Mouse (Mus musculus): ENCODE data around the gene Arhgap29. TPM values are rescaled to one million over a fixed set of nuclear protein-coding genes. Genes with fewer than 3 reads are reported as not detected.

Arhgap29 gene
- polyA plus RNA-seq, 1 experiment from 2014 or later: 75.2 TPM

DNA sequence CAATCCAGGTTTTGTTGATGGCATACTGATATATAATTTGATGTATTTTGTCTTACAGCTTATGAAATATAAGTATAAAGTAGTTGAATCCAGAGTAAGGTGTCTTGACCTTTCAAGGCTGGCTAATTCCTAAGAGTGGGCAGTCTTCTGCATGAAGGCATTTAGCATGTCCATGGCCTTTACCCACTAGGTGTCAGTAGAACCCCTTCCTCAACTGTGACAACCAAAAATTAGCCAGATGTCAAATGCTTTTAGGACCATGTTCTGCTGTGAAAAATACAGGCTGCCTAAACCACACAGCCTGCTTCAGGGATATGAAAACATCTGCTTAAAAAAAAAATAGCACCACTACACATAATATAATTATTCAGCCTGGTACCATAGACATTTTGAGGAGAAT lies 11.8 kb downstream of the Arhgap29 start:
- Histone ChIP-seq H3K4me2 (ENCODE audit: low read depth, low read length) (no peak overlapping the region), H3K9ac (ENCODE audit: low read depth, low read length) (no peak overlapping the region), H3K36me3 (ENCODE audit: control insufficient read depth, insufficient read depth, low read length) (no peaks in the 10 kb centered on the region), H3K4me3 (ENCODE audit: low read depth, low read length) (no peak overlapping the region), H3K9me3 (ENCODE audit: control insufficient read depth, low read length) (no peaks in the 10 kb centered on the region), H3K27ac (replicated peaks; ENCODE audit: low read depth, low read length) (no peak overlapping the region), H3K27me3 (replicated peaks; ENCODE audit: control insufficient read depth, insufficient read depth, low read length) (no peaks in the 10 kb centered on the region), H3K4me1 (ENCODE audit: control insufficient read depth, insufficient read depth, low read length) (no peaks in the 10 kb centered on the region; the same call in 1 of the 2 replicates)
- ATAC-seq (ENCODE audit: low read depth): no peak
- peak; percentile 82 for DNase-seq (ENCODE audit: low spot score)

DNA sequence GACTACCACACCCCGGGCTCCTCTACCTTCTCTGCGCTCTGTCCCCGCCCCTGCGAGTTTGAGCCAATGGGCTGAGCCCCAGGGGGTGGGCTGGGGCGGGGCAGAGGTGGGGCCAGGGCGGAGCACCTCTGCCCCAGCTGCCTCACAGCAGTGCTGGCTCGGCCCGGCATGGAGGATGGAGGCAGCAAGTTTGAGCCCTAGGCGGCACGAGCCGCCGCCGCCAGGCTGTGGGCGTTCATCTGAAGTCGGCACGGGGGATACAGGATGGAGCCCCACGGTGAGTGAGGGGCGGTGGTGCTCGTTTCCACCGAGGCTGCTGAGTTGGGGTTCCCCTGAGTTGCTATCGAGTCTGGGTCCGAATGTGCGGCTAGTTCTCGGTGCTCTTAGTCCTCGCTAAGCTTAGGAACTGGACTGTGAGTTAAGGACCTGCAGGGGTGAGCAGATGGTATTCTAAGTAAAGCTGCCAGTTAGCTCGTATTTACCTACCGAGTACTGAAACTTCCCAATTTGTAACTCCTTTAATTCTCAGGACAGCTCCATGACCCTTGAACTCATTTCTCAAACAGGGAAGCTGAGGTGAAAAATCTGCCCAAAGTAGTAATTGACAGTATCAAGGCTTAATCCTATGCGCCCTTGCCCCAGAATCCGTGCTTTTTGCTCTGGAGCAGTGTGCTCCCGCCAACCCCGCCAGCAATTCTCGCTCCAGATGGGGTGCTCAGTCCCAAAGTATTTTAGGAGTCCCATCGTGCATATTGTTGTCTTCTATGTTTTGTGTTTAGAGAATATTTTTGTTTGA lies 15.5 kb downstream of the Arhgap29 start:
- DNase-seq (ENCODE audit: low spot score): peak; percentile 95
- peak overlapping the region; percentile 52 for H3K4me3 ChIP-seq (ENCODE audit: low read depth, low read length)
- WGBS: 2% methylated on average over 30 of the region's 33 CpGs
- no peaks in the 10 kb centered on the region; the same call in 1 of the 2 replicates for H3K4me1 ChIP-seq (ENCODE audit: control insufficient read depth, insufficient read depth, low read length)
- ATAC-seq (ENCODE audit: low read depth): peak; percentile 100
- no peaks in the 10 kb centered on the region for H3K9me3 ChIP-seq (ENCODE audit: control insufficient read depth, low read length)
- H3K9ac ChIP-seq (ENCODE audit: low read depth, low read length): peak overlapping the region; percentile 64
- H3K27ac ChIP-seq (replicated peaks; ENCODE audit: low read depth, low read length): 0 out of 2 replicates have a peak overlapping the region, but pooled peaks have one; percentile 31
- peak overlapping the region; percentile 75 for H3K4me2 ChIP-seq (ENCODE audit: low read depth, low read length)
- no peaks in the 10 kb centered on the region for H3K36me3 ChIP-seq (ENCODE audit: control insufficient read depth, insufficient read depth, low read length)
- H3K27me3 ChIP-seq (replicated peaks; ENCODE audit: control insufficient read depth, insufficient read depth, low read length): no peaks in the 10 kb centered on the region

DNA sequence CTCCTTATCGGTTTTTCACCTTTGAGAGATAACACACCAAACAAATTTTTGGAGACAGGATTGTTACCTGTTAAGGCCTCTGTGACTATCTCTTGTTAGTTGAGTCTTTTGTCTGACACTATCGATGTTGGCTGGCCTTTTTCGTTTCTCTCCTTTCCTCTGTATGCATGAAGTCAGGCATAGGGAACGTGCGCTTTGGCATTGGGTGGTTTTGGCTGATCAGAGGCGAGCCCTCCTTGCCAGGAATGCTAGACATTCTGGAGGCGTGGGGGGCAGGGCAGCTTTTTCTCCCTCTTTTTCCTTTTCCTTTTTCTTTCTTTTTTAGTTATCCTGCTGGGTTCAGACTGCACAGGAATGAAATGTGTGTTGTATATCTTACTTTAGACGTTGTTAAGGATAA lies 16.3 kb downstream of the Arhgap29 start:
- Histone ChIP-seq H3K4me3 (ENCODE audit: low read depth, low read length) (peak overlapping the region; percentile 52), H3K27me3 (replicated peaks; ENCODE audit: control insufficient read depth, insufficient read depth, low read length) (no peaks in the 10 kb centered on the region), H3K4me2 (ENCODE audit: low read depth, low read length) (peak overlapping the region; percentile 75), H3K4me1 (ENCODE audit: control insufficient read depth, insufficient read depth, low read length) (no peaks in the 10 kb centered on the region; the same call in 1 of the 2 replicates), H3K9ac (ENCODE audit: low read depth, low read length) (peak overlapping the region; percentile 64), H3K9me3 (ENCODE audit: control insufficient read depth, low read length) (no peaks in the 10 kb centered on the region), H3K27ac (replicated peaks; ENCODE audit: low read depth, low read length) (peak overlapping the region; percentile 19; the same call in 1 of the 2 replicates), H3K36me3 (ENCODE audit: control insufficient read depth, insufficient read depth, low read length) (no peaks in the 10 kb centered on the region)
- 3% methylated on average over 8 of the region's 8 CpGs for WGBS
- peak; percentile 64 for DNase-seq (ENCODE audit: low spot score)
- no peak for ATAC-seq (ENCODE audit: low read depth)

DNA sequence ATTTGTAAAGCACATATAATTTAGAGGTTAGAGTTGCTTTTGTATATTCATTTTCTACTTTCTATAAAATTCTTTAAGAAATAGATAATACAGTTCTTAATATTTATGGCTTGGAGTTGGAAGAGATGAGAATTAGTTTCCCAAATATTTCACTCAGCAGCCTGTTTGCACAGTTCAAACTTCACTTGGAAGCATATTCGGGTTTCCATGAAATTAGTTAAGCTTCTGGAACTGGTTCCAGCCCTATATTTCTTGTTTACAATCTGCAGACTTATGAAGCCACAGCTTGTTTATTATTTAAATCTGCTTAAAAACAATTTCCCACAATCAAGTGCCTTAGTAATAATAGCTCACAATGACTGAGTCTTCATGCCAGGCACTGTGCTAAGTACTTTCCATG lies 17.1 kb downstream of the Arhgap29 start:
- Histone ChIP-seq H3K4me2 (ENCODE audit: low read depth, low read length) (peak overlapping the region; percentile 75), H3K27me3 (replicated peaks; ENCODE audit: control insufficient read depth, insufficient read depth, low read length) (no peaks in the 10 kb centered on the region), H3K27ac (replicated peaks; ENCODE audit: low read depth, low read length) (no peak overlapping the region), H3K9me3 (ENCODE audit: control insufficient read depth, low read length) (no peaks in the 10 kb centered on the region), H3K36me3 (ENCODE audit: control insufficient read depth, insufficient read depth, low read length) (no peaks in the 10 kb centered on the region), H3K4me3 (ENCODE audit: low read depth, low read length) (peak overlapping the region; percentile 52), H3K9ac (ENCODE audit: low read depth, low read length) (peak overlapping the region; percentile 64), H3K4me1 (ENCODE audit: control insufficient read depth, insufficient read depth, low read length) (no peaks in the 10 kb centered on the region; the same call in 1 of the 2 replicates)
- ATAC-seq (ENCODE audit: low read depth): no peak
- 40% methylated on average over 1 of the region's 1 CpGs for WGBS
- no peak for DNase-seq (ENCODE audit: low spot score)

DNA sequence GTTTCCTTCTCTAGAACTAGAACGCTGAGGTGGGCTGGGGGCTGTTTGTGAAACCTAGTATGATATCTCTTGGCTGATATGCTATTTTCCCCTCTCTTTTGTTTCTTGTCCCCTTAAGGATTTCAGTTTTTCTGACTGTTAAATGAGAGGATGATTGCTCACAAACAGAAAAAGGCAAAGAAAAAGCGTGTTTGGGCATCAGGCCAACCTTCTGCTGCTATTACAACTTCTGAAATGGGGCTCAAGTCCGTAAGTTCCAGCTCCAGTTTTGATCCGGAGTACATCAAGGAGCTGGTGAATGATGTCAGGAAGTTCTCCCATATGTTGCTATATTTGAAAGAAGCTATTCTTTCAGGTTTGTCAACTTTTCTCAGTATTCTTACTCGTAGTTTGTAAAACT lies 21.4 kb downstream of the Arhgap29 start:
- Histone ChIP-seq H3K4me1 (ENCODE audit: control insufficient read depth, insufficient read depth, low read length) (peaks cover 4% of the 10 kb centered on the region), H3K9ac (ENCODE audit: low read depth, low read length) (peak overlapping the region; percentile 15; the same call in 1 of the 2 replicates), H3K27me3 (replicated peaks; ENCODE audit: control insufficient read depth, insufficient read depth, low read length) (no peaks in the 10 kb centered on the region), H3K9me3 (ENCODE audit: control insufficient read depth, low read length) (no peaks in the 10 kb centered on the region), H3K4me2 (ENCODE audit: low read depth, low read length) (peak overlapping the region; percentile 21; the same call in 1 of the 2 replicates), H3K36me3 (ENCODE audit: control insufficient read depth, insufficient read depth, low read length) (no peaks in the 10 kb centered on the region), H3K27ac (replicated peaks; ENCODE audit: low read depth, low read length) (no peak overlapping the region), H3K4me3 (ENCODE audit: low read depth, low read length) (no peak overlapping the region)
- DNase-seq (ENCODE audit: low spot score) (peak; percentile 37), ATAC-seq (ENCODE audit: low read depth) (no peak)
- 46% methylated on average over 5 of the region's 5 CpGs for WGBS

DNA sequence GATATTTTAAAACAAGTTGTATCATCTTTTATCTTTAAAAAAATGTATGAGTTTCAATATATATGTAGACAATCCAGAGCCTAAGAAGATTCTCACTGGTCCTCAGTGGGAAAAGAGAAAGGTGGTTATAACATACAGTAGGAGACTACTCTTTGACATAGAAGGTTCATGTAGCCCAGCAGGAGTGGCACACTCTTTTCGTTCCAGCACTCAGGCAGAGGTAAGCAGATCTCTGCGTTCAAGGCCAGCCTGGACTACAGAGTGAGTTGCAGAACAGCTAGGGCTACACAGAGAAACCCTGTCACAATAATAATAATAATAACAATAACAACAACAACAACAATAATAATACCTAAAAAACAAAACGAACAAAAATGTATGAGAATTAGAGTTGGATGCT lies 23.0 kb downstream of the Arhgap29 start:
- ATAC-seq (ENCODE audit: low read depth): no peak
- peaks cover 4% of the 10 kb centered on the region; the same call in 1 of the 2 replicates for H3K4me1 ChIP-seq (ENCODE audit: control insufficient read depth, insufficient read depth, low read length)
- no peak overlapping the region for H3K4me2 ChIP-seq (ENCODE audit: low read depth, low read length)
- 90% methylated on average over 3 of the region's 3 CpGs for WGBS
- DNase-seq (ENCODE audit: low spot score): no peak
- no peak overlapping the region for H3K9ac ChIP-seq (ENCODE audit: low read depth, low read length)
- H3K36me3 ChIP-seq (ENCODE audit: control insufficient read depth, insufficient read depth, low read length): no peaks in the 10 kb centered on the region
- no peak overlapping the region for H3K27ac ChIP-seq (replicated peaks; ENCODE audit: low read depth, low read length)
- H3K4me3 ChIP-seq (ENCODE audit: low read depth, low read length): no peak overlapping the region
- H3K27me3 ChIP-seq (replicated peaks; ENCODE audit: control insufficient read depth, insufficient read depth, low read length): no peaks in the 10 kb centered on the region
- no peaks in the 10 kb centered on the region for H3K9me3 ChIP-seq (ENCODE audit: control insufficient read depth, low read length)

DNA sequence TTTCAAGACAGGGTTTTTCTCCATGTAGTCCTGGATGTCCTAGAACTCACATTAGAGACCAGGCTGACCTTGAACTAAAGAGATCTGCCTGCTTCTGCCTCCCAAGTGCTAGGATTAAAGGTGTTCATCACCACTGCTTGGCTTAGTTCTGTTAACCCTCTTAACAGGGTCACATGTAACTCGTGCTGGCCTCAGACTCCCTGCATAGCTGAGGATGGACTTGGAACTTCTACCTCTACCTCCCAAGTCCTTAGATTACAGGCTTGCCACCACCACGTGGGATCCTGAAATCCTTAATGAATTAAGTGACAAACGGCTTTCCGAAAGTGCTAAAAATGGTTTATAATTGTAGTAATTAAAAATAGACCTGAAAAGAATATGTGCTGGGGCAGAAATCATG lies 29.0 kb downstream of the Arhgap29 start:
- no peak overlapping the region for H3K4me3 ChIP-seq (ENCODE audit: low read depth, low read length)
- DNase-seq (ENCODE audit: low spot score) (no peak), ATAC-seq (ENCODE audit: low read depth) (no peak)
- peaks cover 14% of the 10 kb centered on the region for H3K36me3 ChIP-seq (ENCODE audit: control insufficient read depth, insufficient read depth, low read length)
- no peaks in the 10 kb centered on the region for H3K9me3 ChIP-seq (ENCODE audit: control insufficient read depth, low read length)
- 89% methylated on average over 4 of the region's 4 CpGs for WGBS
- H3K27me3 ChIP-seq (replicated peaks; ENCODE audit: control insufficient read depth, insufficient read depth, low read length): no peaks in the 10 kb centered on the region
- H3K9ac ChIP-seq (ENCODE audit: low read depth, low read length): no peak overlapping the region
- no peak overlapping the region for H3K27ac ChIP-seq (replicated peaks; ENCODE audit: low read depth, low read length)
- no peak overlapping the region for H3K4me2 ChIP-seq (ENCODE audit: low read depth, low read length)
- H3K4me1 ChIP-seq (ENCODE audit: control insufficient read depth, insufficient read depth, low read length): peaks cover 4% of the 10 kb centered on the region; the same call in 1 of the 2 replicates

DNA sequence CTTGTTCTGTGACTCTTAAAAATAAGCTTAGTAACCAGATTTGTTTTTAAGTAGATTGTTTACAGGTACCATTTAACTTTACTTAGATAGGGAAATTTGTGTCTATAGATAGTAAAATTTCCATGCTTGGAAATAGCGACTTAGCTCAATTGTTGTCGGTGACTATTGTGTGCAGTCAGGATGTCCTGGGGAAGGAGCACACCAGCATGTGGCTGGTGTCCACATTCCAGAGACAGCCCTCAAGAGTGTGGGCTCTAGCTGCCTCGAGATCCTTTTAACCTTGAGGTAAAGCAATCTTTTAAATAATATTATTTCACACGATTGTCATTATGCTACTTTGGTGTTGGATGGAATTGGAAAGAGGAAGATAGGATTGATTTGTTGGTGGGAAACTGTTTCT lies 30.1 kb downstream of the Arhgap29 start:
- DNase-seq (ENCODE audit: low spot score) (no peak), ATAC-seq (ENCODE audit: low read depth) (no peak)
- no peak overlapping the region for H3K27ac ChIP-seq (replicated peaks; ENCODE audit: low read depth, low read length)
- H3K27me3 ChIP-seq (replicated peaks; ENCODE audit: control insufficient read depth, insufficient read depth, low read length): no peaks in the 10 kb centered on the region
- H3K4me2 ChIP-seq (ENCODE audit: low read depth, low read length): no peak overlapping the region
- 69% methylated on average over 4 of the region's 4 CpGs for WGBS
- no peak overlapping the region for H3K9ac ChIP-seq (ENCODE audit: low read depth, low read length)
- H3K4me1 ChIP-seq (ENCODE audit: control insufficient read depth, insufficient read depth, low read length): peaks cover 4% of the 10 kb centered on the region; the same call in 1 of the 2 replicates
- no peaks in the 10 kb centered on the region for H3K9me3 ChIP-seq (ENCODE audit: control insufficient read depth, low read length)
- peaks cover 14% of the 10 kb centered on the region for H3K36me3 ChIP-seq (ENCODE audit: control insufficient read depth, insufficient read depth, low read length)
- H3K4me3 ChIP-seq (ENCODE audit: low read depth, low read length): no peak overlapping the region

DNA sequence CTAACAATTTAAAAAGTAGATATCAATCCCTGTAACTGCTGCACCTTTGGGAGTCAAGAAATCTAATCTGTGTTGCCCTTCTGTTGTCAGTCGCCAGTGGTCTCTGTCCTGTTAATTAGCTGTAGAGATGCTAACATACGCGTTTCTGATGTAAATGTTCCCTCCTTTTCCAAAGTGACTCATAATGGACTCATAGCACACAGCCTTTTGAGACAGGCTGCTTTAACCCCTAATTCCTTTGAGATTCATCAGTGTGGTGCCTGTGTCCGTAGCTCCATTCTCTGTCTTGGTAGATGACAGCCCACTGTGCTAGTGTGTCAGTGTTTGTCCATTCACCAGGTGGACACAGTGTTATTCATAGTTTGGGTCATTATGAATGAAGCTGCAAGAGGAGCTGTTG lies 42.8 kb downstream of the Arhgap29 start:
- H3K9me3 ChIP-seq (ENCODE audit: control insufficient read depth, low read length): no peaks in the 10 kb centered on the region
- H3K4me1 ChIP-seq (ENCODE audit: control insufficient read depth, insufficient read depth, low read length): no peaks in the 10 kb centered on the region
- H3K27me3 ChIP-seq (replicated peaks; ENCODE audit: control insufficient read depth, insufficient read depth, low read length): no peaks in the 10 kb centered on the region
- H3K4me2 ChIP-seq (ENCODE audit: low read depth, low read length): no peak overlapping the region
- WGBS: 79% methylated on average over 4 of the region's 4 CpGs
- H3K27ac ChIP-seq (replicated peaks; ENCODE audit: low read depth, low read length): no peak overlapping the region
- ATAC-seq (ENCODE audit: low read depth): no peak
- peaks cover 50% of the 10 kb centered on the region for H3K36me3 ChIP-seq (ENCODE audit: control insufficient read depth, insufficient read depth, low read length)
- DNase-seq (ENCODE audit: low spot score): no peak
- H3K9ac ChIP-seq (ENCODE audit: low read depth, low read length): no peak overlapping the region
- no peak overlapping the region for H3K4me3 ChIP-seq (ENCODE audit: low read depth, low read length)

Data from embryonic facial prominence, embryonic 14.5 days (tissue).